In genomic region chr5:31985021-31985420, GRCm38 (mm10) we compare ENCODE assay signal across 18 mouse cellular contexts.
A peak's percentile ranks its signal among the peaks of the same experiment; 100 is the strongest.
DNase-seq lines count a peak whose midpoint lies in the region; ATAC-seq and TF ChIP-seq lines count a peak whose summit lies in the region.
"Had no signal": no experiment of that assay in that cellular context is flagged by ENCODE, and none has a peak within 500 bp of the region (broad histone marks: within the 10 kb centered on the region; RNA-seq: fewer than 3 reads in every experiment).

No protein-coding gene starts in this region.

- DNase-seq in layer of hippocampus, adult 2 months (ENCODE audit: low spot score in 2 of 2) = no peak
- no peak for DNase-seq in layer of hippocampus, postnatal 36 days
- peak; percentile 58 for DNase-seq in 3T3-L1 (ENCODE audit: low read depth, low spot score)
- peak; percentile 22 for DNase-seq in Muller cell, postnatal 12 days (ENCODE audit: inconsistent ontology term)
- no peak for DNase-seq in kidney, adult 11 months
- no peak for DNase-seq in cerebellum, postnatal 10 days
- DNase-seq: adrenal gland, adult 8-10 months; cerebellum, adult 11-12 months; cerebellum, adult 8-10 months; cerebellum, postnatal 14 days had no signal

- peak overlapping the region; percentile 86 for H3K27ac ChIP-seq in layer of hippocampus, adult 2 months
- H3K27ac ChIP-seq: embryonic facial prominence, embryonic 12.5 days; forebrain, embryonic 15.5 days; heart, adult 2 months; heart, embryonic 10.5 days; hindbrain, embryonic 12.5 days; hindbrain, embryonic 15.5 days had no signal

- no peaks in the 10 kb centered on the region for H3K79me2 ChIP-seq in myocyte (ENCODE audit: control insufficient read depth, insufficient read depth)

- no peak for ATAC-seq in erythroid progenitor cell, adult 5-6 weeks (replicated peaks; ENCODE audit: low FRiP score, poor library complexity, severe bottlenecking)
- ATAC-seq: forebrain, embryonic 15.5 days had no signal

- H3K4me2 ChIP-seq in myocyte (ENCODE audit: low read depth) = peak overlapping the region; percentile 64
- H3K4me2 ChIP-seq: embryonic facial prominence, embryonic 12.5 days; forebrain, embryonic 15.5 days; hindbrain, embryonic 12.5 days; hindbrain, embryonic 15.5 days had no signal

- TF ChIP-seq CTCF in layer of hippocampus, adult 2 months (conservative IDR thresholded peaks at IDR 0.05) = no peak

- H3ac ChIP-seq in myocyte (ENCODE audit: control insufficient read depth, insufficient read length) = no peak overlapping the region

- H3K27me3 ChIP-seq in myocyte (ENCODE audit: control insufficient read depth, insufficient read depth, insufficient read length) = no peaks in the 10 kb centered on the region
- H3K27me3 ChIP-seq: embryonic facial prominence, embryonic 12.5 days; forebrain, embryonic 15.5 days; hindbrain, embryonic 12.5 days; hindbrain, embryonic 15.5 days had no signal

- H3K36me3 ChIP-seq in myocyte (ENCODE audit: control insufficient read depth, insufficient read depth) = no peaks in the 10 kb centered on the region
- H3K36me3 ChIP-seq: embryonic facial prominence, embryonic 12.5 days; forebrain, embryonic 15.5 days; heart, embryonic 10.5 days; hindbrain, embryonic 12.5 days; hindbrain, embryonic 15.5 days had no signal

- TF ChIP-seq POLR2A in myocyte (IDR thresholded peaks at IDR 0.05; ENCODE audit: insufficient read length, low read depth) = no peak

- H3K4me3 ChIP-seq in layer of hippocampus, adult 2 months = no peak overlapping the region
- H3K4me3 ChIP-seq in myocyte = no peak overlapping the region
- H3K4me3 ChIP-seq: embryonic facial prominence, embryonic 12.5 days; forebrain, embryonic 15.5 days; heart, adult 2 months; heart, embryonic 10.5 days; hindbrain, embryonic 12.5 days; hindbrain, embryonic 15.5 days had no signal

TF ChIP-seq in myocyte, 11 proteins besides CTCF, POLR2A, EP300 and RAD21:
- TF ChIP-seq POLR2AphosphoS2 (IDR thresholded peaks at IDR 0.05; ENCODE audit: insufficient read length, low read depth) (no peak), TCF3 (IDR thresholded peaks at IDR 0.05; ENCODE audit: insufficient read length, low read depth) (no peak), CEBPB (IDR thresholded peaks at IDR 0.05; ENCODE audit: insufficient read depth, poor library complexity, severe bottlenecking) (no peak), MAX (IDR thresholded peaks at IDR 0.05; ENCODE audit: low read depth) (no peak), TCF12 (IDR thresholded peaks at IDR 0.05; ENCODE audit: insufficient read depth, poor library complexity, severe bottlenecking) (no peak), MYOD1 (IDR thresholded peaks at IDR 0.05; ENCODE audit: control insufficient read depth in 1 of 3, insufficient read length in 2 of 3, low read depth in 2 of 3) (no peak), MYOG (IDR thresholded peaks at IDR 0.05; ENCODE audit: control insufficient read depth in 1 of 3, insufficient read depth in 1 of 3, insufficient read length in 2 of 3, low read depth in 2 of 3) (no peak)

Comparison
In these comparisons a context has a peak if more than half of its experiments do, and no peak if none do; other contexts are left out.
1. DNase-seq: peak in 3T3-L1 (single experiment) and Muller cell, postnatal 12 days (single experiment); none in layer of hippocampus, adult 2 months (0 of 2), layer of hippocampus, postnatal 36 days (0 of 2), kidney, adult 11 months (single experiment) and cerebellum, postnatal 10 days (0 of 2).